Mouse (Mus musculus) lung, postnatal 10 days (tissue): ENCODE results near the gene Ppt2.

Source experiments
- DNase-seq: peaks from one replicate; pipeline ENCODE4 v3.0.0; 2021

The Ppt2 gene

DNA sequence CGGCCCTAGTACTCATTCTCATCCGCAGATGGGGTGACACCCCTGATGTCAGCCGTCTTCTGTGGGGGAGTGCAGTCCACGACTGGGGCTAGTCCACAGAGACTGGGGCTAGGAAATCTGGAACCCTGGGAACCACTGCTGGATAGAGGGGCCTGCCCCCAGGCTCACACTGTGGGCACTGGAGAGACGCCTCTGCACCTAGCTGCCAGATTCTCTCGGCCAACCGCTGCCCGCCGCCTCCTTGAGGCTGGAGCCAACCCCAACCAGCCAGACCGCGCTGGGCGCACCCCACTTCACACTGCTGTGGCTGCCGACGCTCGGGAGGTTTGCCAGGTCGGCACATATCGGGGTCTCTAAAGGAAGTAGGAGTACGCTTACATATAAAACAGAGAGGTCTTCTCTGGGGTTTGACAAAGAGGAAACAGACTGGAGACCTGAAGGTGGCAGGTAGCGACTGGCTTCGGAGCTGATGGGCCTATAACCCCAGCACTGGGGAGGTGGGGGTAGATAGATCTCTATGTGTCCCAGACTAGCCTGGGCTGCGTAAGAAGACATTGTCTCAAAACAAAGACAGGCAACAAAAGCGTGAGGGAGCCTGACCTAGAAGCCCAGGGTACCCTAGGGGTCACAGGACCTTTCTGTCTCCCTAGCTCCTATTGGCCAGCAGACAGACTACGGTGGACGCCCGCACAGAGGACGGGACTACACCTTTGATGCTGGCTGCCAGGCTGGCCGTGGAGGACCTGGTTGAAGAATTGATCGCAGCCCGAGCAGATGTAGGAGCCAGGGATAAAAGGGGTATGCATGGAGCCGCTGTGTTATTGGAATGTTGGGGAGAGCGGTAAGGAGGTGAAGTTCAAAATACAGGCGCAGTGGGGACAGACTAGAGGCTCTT, 42.2 kb downstream of the Ppt2 start:
- no peak for DNase-seq

DNA sequence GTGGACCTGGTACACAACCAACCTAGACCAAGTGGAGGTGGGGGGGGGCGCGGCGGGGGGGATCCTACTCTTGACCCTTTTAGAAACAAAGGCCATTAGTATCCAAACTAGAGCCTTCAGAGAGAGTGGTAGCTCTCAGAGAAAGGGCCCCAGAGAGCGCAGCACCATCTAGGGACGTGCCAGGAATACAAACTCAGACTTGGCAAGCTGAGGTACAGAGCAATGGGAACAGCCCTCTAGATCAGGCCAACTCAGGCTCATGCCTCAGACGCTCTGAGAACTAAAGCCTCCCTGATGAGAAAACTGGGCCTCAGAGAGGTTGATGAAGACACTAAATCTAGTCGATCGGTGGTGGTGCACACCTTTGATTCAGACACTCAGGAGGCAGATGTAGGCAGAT, 43.2 kb downstream of the Ppt2 start:
- no peak for DNase-seq

DNA sequence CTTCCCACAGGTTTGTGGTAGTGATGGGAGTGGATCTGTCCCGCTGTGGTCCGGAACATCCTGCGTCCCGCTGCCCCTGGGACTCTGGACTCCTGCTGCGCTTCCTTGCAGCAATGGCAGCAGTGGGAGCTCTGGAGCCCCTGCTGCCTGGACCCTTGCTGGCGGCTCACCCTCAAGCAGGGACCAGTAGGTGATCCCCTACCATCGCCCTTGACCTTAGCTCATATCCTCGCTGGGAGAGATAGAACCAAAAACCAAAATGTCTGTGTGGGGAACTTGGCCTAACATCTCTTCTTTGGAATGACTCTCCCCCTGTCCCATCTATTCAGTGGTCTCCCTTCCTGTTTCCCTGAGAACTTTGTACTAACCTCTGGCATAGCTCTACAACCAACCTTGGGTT, 44.5 kb downstream of the Ppt2 start:
- no peak for DNase-seq

DNA sequence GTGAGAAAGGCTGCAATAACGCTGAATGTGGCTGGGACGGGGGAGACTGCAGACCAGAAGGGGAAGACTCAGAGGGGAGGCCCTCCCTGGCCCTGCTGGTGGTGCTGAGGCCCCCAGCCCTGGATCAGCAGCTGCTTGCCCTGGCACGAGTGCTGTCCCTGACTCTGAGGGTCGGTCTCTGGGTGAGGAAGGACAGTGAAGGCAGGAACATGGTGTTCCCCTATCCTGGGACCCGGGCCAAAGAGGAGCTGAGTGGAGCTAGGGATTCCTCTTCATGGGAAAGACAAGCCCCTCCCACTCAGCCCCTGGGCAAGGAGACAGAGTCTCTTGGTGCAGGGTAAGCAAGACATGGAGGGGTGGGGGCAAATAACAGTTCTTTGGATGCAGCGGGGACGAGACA, 44.9 kb downstream of the Ppt2 start:
- peak; percentile 65 for DNase-seq

DNA sequence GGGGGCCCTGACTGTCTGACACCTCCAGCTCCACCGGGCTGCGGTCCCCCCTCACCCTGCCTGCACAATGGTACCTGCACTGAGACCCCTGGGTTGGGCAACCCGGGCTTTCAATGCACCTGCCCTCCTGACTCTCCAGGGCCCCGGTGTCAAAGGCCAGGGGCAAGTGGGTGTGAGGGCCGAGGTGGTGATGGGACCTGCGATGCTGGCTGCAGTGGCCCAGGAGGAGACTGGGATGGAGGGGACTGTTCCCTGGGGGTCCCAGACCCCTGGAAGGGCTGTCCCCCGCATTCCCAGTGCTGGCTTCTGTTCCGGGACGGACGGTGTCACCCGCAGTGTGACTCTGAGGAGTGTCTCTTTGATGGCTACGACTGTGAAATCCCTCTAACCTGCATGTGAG, 45.8 kb downstream of the Ppt2 start:
- no peak for DNase-seq

DNA sequence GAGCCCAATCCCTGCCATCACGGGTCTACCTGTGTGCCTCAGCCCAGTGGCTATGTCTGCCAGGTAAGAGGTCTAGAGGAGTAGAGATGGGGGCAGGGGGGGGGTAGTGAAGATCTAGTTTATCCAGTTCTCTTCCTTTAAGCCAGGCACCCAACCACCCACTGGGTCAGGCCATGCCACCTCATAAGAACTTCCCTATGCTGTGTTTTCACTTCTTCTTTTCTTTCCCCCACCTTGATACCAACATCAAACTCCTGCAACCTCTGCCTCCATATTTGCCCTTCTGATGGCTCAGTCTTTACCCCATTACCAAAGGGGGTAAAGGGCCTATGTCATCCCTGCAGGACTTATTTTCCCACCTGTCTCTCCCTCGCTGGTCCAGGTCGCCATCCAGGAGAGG, 50.2 kb downstream of the Ppt2 start:
- DNase-seq = no peak

DNA sequence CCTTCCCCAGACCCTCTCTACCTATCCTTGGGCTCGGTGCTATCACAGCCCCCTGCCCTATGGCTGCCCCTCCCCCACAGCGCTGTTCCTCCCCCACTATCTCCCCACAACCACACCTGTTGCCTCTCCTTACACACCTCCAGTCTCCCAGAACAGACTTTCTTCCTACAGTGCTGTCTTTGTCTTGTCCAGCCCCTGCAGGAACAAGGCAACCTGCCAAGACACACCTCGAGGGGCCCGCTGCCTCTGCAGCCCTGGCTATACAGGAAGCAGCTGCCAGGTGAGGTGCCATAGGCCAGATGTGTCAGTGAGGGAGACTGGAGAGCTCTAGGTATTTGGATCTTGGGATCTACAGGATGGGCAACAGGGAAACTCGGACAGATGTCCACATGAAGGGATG, 51.7 kb downstream of the Ppt2 start:
- no peak for DNase-seq

DNA sequence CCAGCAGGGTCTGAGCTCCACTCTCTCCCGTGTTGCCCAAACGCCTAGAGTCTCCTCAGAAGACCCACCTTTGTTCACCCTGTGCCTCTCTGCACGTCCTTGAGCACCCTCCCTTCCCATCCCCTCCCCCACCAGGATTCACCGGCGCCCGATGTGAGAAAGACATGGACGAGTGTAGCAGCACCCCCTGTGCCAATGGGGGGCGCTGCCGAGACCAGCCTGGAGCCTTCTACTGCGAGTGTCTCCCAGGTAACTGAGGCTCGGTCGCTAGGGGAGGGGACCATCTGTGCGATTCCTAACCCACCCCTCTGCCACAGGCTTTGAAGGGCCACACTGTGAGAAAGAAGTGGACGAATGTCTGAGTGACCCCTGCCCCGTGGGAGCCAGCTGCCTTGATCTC, 55.9 kb downstream of the Ppt2 start:
- DNase-seq = peak; percentile 35

DNA sequence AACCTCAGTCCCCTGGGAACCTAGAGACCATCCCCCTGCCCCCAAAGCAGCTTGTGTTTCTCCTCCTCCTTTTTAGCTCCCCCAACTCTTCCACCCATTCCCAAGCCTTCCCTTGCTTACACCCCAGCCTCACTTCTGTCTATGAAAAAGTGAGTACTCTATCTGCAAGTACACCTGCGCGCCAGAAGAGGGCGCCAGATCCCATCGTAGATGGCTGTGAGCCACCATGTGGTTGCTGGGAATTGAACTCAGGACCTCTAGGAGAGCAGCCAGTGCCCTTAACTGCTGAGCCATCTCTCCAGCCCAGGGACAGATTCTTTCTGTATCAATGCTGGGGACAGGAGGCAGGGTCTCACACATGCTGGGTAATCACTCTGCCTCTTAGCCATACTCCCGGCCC, 56.4 kb downstream of the Ppt2 start:
- DNase-seq = no peak

DNA sequence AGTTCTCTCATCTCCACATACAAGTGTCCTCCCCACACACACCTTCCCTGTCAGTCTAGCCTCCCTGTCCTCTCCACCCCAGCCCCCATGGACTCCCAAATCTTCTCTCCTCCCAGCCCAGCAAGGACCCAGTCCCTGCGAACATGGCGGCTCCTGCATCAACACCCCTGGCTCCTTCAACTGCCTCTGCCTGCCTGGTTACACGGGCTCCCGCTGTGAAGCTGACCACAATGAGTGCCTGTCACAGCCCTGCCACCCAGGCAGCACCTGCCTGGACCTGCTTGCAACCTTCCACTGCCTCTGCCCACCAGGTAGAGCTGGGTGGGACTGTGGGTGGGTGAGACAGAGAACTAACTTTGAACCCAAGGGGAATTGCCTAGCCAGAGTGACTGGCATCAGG, 58.4 kb downstream of the Ppt2 start:
- no peak for DNase-seq

DNA sequence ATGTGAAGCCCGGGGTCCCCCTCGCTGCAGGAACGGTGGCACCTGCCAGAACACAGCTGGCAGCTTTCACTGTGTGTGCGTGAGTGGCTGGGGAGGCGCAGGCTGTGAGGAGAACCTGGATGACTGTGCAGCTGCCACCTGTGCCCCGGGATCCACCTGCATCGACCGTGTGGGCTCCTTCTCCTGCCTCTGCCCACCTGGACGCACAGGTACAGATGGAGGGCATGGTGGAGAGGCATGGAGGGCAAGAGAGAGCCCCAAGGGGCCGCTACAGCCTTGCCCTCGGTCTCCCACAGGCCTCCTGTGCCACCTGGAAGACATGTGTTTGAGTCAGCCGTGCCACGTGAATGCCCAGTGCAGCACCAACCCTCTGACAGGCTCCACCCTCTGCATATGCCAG, 59.9 kb downstream of the Ppt2 start:
- DNase-seq = no peak

DNA sequence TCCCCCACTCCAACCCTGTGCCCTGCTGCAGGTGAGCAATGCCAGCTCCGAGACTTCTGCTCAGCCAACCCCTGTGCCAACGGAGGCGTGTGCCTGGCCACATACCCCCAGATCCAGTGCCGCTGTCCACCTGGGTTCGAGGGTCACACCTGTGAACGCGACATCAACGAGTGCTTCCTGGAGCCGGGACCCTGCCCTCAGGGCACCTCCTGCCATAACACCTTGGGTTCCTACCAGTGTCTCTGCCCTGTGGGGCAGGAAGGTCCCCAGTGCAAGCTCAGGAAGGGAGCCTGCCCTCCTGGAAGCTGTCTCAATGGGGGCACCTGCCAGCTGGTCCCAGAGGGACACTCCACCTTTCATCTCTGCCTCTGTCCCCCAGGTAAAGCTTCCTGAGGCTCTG, 61.0 kb downstream of the Ppt2 start:
- DNase-seq = no peak
